Mouse (Mus musculus) MEL-GATA-1-ER (cell line): ENCODE measurements at regions not wholly inside any gene's neighbourhood (a gene's known extent, or its start where the extent isn't known, plus 50 kb on each side); places are given as distances from the start of the nearest gene placed in this dataset.
"Not testable (repeated sequence)": the region's sequence is repeated elsewhere in the genome, so short reads cannot be mapped to it uniquely, and the experiment has no call there.

Source experiments
- DNase-seq: peaks from one replicate; pipeline ENCODE4 v3.0.0-alpha.2; 2012; ENCODE audit warnings: low read depth; ENCODE audit errors: extremely low read depth

- not testable (repeated sequence) for DNase-seq
Observed at GRCm38 (mm10) chr8:54239106-54239505, 161.7 kb downstream of the Vegfc start.

- peak; percentile 54 for DNase-seq
Observed at GRCm38 (mm10) chr8:54255434-54255833, 178.0 kb downstream of the Vegfc start.

GRCm38 (mm10) chr8:54270110-54270509, 192.7 kb downstream of the Vegfc start:
- no peak for DNase-seq

GRCm38 (mm10) chr8:54273080-54273479, 195.7 kb downstream of the Vegfc start:
- DNase-seq: no peak

- DNase-seq: peak; percentile 22
Observed at GRCm38 (mm10) chr8:54275487-54275886, 198.1 kb downstream of the Vegfc start.
